Mouse (Mus musculus) Muller cell, postnatal 12 days (primary cell): ENCODE measurements around the gene Tipin.
"Not testable (repeated sequence)": the region's sequence is repeated elsewhere in the genome, so short reads cannot be mapped to it uniquely, and the experiment has no call there.

ENCODE experiments used
- DNase-seq: peaks from one replicate; pipeline ENCODE4 v3.0.0-alpha.2; 2015; ENCODE audit errors: inconsistent ontology term

Tipin gene

DNA sequence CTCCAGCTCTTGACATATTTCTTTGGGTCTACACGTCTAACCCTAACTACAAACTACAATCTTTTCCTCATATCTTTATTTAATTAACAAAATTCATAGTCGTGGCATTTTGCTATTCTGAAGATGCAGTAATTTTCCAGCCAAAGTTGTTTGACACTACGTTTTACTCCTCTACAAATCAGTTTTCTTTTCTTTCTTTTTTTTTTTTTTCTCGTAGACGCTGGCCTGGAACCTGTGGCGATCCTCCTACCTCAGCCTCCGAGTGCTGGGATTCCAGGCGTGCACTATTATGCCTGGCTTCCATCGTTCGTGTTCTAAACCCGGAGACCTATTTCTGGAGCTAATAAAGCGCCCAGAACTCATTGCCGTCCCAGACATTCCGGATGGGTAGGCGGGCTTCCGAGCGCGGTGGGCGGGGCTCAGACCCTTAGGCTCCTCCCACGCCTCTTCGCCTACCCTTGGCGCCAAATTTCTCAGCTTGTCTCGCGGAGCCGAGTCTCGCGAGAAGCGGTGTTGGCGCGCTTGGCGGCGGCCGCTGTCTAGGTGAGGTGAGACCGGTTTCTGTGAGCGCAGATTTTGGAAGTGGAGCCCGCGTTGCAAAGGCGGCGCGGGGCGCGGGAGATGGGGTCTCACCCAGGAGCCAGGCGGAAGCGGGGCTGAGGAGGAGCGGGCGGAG lies at the start of gene Tipin:
TSS of gene Tipin (plus strand) at position 477 of the 676 bp plus-strand sequence.
- peak; percentile 97 for DNase-seq

DNA sequence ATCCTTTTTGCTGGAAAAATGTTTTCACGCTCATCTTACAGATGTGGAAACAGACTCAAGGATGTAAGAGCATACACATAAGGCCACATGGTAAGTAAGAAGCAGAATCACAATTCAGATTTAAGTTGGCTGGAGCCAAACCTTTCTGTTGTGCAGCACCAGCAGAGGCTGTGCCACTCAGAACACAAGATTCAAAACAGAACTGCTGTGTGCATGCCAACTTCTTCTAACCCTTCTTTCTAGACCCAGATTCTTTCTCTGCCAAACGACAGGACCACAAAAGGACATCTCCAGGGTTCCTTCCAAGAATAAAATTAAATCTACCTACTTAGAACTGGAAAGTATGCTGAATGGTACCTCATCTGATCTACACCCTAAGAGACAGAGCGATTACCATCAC lies 49.7 kb upstream of the Tipin start:
- DNase-seq: no peak

DNA sequence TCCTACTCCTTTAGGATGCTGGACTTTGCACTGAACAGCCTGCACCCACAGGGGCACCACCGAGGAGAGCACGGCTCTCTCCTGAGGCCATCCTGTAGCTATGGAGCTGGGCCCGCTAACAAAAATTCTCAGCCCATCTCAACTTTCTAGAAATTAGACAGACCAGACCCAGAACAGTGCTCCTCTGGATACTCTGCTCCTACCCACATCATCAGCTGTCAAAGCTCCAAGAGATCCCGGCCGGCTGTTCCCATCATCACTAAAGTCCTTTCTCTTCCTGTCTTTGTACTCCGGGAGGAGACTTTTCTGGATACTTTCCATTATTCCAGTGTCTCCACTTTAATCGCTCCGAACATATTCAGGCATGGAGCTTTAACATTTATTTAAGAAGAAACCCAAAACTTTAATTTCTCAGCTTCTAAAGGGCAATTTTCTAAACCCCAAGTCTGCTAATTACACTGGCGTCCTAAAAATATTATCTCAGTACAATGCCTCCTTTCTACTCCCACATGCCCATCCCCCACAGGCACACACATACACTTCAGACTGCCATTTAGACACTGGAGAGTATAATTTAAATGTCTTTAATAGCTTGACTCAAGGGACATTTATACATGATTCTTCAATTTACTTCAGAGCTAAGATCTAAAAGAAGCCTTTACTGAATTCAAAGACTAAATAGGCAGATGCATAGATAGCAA lies 49.0 kb upstream of the Tipin start:
- peak; percentile 63 for DNase-seq

GRCm38 (mm10) chr9:64233656-64234055 lies 47.7 kb upstream of the Tipin start:
- no peak for DNase-seq

GRCm38 (mm10) chr9:64234768-64235435 lies 46.5 kb upstream of the Tipin start, which contains the start of gene Uchl4:
Gene Uchl4 (plus strand): TSS chr9:64235201.
- DNase-seq: no peak

DNA sequence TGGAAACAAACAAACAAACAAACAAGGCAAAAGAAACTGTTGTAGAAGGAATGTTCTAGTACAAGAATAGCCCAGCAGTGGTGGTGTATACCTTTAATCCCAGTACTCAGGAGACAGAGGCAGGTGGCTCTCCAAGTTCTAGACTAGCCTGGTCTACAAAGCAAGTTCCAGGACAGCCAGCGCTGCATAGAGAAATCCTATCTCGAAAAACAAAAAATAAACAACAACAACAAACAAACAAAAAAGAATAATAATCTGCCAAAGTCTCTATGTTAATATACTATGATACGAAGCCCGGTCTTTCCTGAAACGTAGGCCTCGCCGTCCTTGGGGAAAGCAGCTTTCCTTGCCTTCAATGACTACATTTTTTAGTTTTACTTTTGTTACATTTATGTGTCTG lies 45.3 kb upstream of the Tipin start:
- no peak for DNase-seq

- no peak for DNase-seq
These were observed 41.3 kb upstream of the Tipin start for GRCm38 (mm10) chr9:64240116-64240515.

- no peak for DNase-seq
These were observed 40.7 kb upstream of the Tipin start for GRCm38 (mm10) chr9:64240681-64241080.

GRCm38 (mm10) chr9:64242381-64242831 lies 39.0 kb upstream of the Tipin start:
- no peak for DNase-seq

- DNase-seq: no peak
These were observed 32.0 kb upstream of the Tipin start for GRCm38 (mm10) chr9:64249371-64249770.

GRCm38 (mm10) chr9:64250111-64250730 lies 31.2 kb upstream of the Tipin start:
- peak; percentile 79 for DNase-seq

- DNase-seq: no peak
These were observed 28.8 kb upstream of the Tipin start for GRCm38 (mm10) chr9:64252591-64253020.

DNA sequence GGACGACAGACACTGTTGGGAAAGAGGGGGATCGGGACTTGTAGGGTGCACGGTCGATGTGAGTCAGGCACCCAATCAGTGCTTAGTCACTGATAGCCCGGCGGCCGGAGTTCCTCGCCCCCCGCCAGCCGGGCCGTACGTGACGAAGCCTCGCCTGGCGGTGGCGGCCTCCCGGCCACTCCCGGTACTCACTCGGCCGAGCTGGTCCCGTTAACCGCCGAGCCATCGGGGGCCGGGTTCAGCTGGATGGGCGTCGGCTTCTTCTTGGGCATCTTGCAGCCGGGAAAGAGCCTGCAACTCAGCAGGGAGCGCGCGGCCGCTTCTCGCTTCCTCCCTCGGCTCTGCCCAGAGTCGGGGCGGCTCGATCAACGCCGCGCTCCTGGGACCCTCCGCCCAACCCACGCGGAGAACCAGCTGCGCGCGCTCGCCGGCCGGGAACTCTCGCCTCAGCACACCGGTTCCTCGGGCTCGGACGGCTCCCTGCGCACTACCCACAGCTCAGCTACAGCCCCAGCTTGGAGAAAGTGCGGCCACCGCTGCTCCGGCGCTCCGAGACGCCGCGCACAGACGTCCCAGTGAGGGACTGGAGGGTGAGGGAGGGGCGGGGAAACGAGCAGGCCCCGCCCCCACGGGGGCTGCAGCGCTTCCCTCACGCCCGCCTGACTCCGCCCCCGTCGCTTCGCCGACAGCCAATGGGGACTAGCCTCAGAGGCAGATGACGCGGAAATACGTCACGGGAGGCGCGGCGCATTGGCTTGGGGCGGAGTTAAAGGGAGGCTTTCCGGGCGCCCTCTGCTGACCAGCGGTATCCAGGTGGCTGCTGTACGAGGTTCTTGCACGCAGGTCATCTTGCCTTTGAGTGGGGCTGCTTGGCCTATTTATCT lies 28.1 kb upstream of the Tipin start, which contains the start of gene Map2k1:
TSS of gene Map2k1 (minus strand) at position 611 of the 884 bp plus-strand sequence.
- DNase-seq: peak; percentile 100

GRCm38 (mm10) chr9:64255422-64255821 lies 26.0 kb upstream of the Tipin start:
- DNase-seq: no peak

DNA sequence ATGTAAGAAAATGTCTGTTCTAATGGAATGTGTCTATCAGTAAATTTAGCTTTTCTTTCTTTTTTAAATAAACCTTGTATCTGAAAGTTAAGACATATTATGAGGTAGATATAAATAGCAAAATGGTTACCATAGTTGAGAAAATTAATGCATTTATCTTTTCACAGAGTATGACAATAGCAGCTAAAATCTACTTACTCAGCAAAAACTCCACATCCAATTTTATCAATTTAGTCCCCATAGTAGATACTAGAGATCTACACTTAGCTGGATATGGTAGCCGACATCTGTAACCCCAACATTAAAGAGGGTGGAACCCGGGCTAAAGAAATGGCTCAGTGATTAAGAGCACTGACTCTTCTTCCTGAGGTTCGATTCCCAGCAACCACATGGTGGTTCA lies 25.2 kb upstream of the Tipin start:
- no peak for DNase-seq

- no peak for DNase-seq
These were observed 21.5 kb upstream of the Tipin start for GRCm38 (mm10) chr9:64259906-64260305.

GRCm38 (mm10) chr9:64261023-64261422 lies 20.4 kb upstream of the Tipin start:
- DNase-seq: peak; percentile 19

- no peak for DNase-seq
These were observed 16.6 kb upstream of the Tipin start for GRCm38 (mm10) chr9:64264813-64265212.

DNA sequence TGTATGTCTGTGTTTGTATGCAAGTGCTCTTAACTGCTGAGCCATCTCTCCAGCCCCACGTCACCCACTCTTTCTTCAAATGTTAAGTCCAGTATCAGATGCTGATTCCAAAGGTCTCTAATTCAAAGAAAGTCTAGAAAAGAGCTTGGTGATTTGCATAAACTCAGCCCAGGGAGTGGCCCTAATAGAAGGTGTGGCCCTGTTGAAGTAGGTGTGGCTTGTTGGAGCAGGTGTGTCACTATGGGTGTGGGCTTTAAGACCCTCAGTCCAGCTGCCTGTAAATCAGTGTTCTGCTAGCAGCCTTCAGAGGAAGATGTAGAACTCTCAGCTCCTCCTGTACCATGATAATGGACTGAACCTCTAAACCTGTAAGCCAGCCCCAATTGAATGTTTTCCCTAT lies 14.2 kb upstream of the Tipin start:
- DNase-seq: no peak

- no peak for DNase-seq
These were observed 13.2 kb upstream of the Tipin start for GRCm38 (mm10) chr9:64268196-64268595.

GRCm38 (mm10) chr9:64268836-64269235 lies 12.5 kb upstream of the Tipin start:
- DNase-seq: not testable (repeated sequence)
